Mouse (Mus musculus) ES-Bruce4 (cell line): ENCODE measurements around the gene Adamts9. TPM values are rescaled to one million over a fixed set of nuclear protein-coding genes. Genes with fewer than 3 reads are reported as not detected.
A peak's percentile ranks its signal among the peaks of the same experiment; 100 is the strongest.

Experiments used
- H3K27ac ChIP-seq: 2 replicates; pipeline ENCODE4 v1.5.1; 2012; ENCODE audit warnings: low read length, inconsistent platforms; ENCODE audit not compliant: insufficient read depth
- H3K27me3 ChIP-seq: 2 replicates; pipeline ENCODE4 v1.6.1; 2012; ENCODE audit warnings: mild to moderate bottlenecking, low read length, inconsistent platforms; ENCODE audit not compliant: control insufficient read depth, poor library complexity, insufficient read depth, severe bottlenecking
- H3K36me3 ChIP-seq: 2 replicates; pipeline ENCODE4 v1.6.1; 2012; ENCODE audit warnings: inconsistent platforms, mild to moderate bottlenecking, low read length, moderate library complexity; ENCODE audit not compliant: control insufficient read depth, poor library complexity, insufficient read depth, severe bottlenecking
- H3K4me1 ChIP-seq: one replicate; pipeline ENCODE4 v1.8.1; 2011; ENCODE audit warnings: low read length; ENCODE audit not compliant: control insufficient read depth, insufficient read depth
- H3K4me3 ChIP-seq: 2 replicates; pipeline ENCODE4 v1.5.1; 2011; ENCODE audit warnings: low read depth, mild to moderate bottlenecking, low read length
- H3K9ac ChIP-seq: 2 replicates; pipeline ENCODE4 v1.6.1; 2012; ENCODE audit warnings: low read depth, mild to moderate bottlenecking, inconsistent platforms; ENCODE audit not compliant: poor library complexity, severe bottlenecking
- H3K9me3 ChIP-seq: replicated peaks from 2 replicates; pipeline ENCODE4 v1.6.1; 2012; ENCODE audit warnings: mild to moderate bottlenecking, low read length, inconsistent platforms; ENCODE audit not compliant: control insufficient read depth, poor library complexity, insufficient read depth, severe bottlenecking
- CTCF ChIP-seq: IDR thresholded peaks from one replicate; pipeline ENCODE4 v1.8.1; 2011; ENCODE audit warnings: low read depth, low read length
- EP300 ChIP-seq: IDR thresholded peaks from 2 replicates; pipeline ENCODE4 v1.6.1; 2011; ENCODE audit warnings: low read depth, low read length; ENCODE audit not compliant: insufficient read depth
- POLR2A ChIP-seq: IDR thresholded peaks from one replicate; pipeline ENCODE4 v1.8.1; 2011; ENCODE audit warnings: low read length; ENCODE audit not compliant: insufficient read depth
- polyA plus RNA-seq: library from polyadenylated mRNA; stranded (reverse); fragments of >200 nt; gene quantifications from 2 replicates; pipeline ENCODE4 v1.2.4, GENCODE M21; 2011; ENCODE audit warnings: low read depth; ENCODE audit not compliant: missing spikeins, insufficient read depth, insufficient read length

Adamts9 gene
- polyA plus RNA-seq, 1 experiment: 8.9 TPM

DNA sequence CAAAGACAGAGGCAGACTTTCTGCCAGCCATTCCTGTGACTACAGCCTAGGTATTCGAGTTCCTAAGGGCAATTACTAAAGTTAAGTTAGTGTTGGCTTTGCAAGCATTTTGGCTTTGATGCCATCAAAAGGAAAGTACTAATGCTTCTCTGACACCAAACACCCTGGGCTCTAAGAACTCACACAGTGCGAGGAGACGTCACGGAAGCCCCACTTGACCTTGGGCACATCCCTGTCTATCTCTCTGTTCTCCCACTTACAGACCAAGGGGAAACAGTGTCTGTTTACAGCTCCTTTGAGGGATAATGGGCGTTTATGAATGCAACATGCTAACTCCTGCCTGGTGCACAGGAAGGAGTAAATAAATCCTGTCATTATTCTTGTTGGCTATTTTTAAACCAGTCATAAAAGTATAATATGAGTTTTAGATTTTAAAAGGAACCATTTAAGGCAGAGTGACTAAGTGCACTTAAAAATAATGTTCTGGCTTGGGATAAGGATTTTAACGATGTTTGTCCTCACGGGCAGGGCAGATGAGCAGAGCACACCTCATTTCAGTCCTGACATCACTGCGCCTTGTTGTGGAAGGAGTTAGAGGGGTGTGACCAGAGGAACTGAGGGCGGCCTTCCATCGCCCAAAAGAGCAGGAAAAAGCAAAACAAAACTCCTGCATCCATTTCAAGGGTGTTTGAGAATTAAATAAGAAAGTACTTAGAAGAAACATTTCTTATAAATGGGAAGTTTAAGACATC is 22.2 kb downstream of the Adamts9 start:
- Histone ChIP-seq H3K27me3 (no peaks in the 10 kb centered on the region), H3K9ac (no peak overlapping the region), H3K27ac (no peak overlapping the region), H3K36me3 (no peaks in the 10 kb centered on the region), H3K4me1 (no peaks in the 10 kb centered on the region), H3K9me3 (no peaks in the 10 kb centered on the region), H3K4me3 (no peak overlapping the region)
- TF ChIP-seq CTCF (no peak), POLR2A (no peak), EP300 (no peak)

DNA sequence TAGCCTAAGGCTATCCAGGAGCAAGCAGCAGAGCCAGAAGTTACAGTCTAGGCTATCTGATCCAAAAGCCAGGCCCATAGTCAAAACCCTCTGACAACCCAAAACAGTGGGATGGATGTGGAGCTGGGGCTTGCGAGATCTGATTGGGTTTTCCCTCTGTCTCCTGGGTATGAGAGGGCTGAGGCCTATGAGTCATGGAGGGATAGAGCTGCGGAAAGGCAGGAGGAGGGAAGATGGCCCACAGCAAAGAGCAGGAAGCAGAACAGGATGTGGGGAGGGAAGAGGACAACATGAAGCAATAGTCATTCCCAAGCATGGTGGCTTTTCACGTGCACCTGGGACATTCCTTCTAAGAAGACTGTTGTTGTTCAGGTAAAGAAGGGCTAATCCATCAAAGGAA is 32.7 kb downstream of the Adamts9 start:
- no peak overlapping the region for H3K27ac ChIP-seq
- no peak overlapping the region for H3K9ac ChIP-seq
- peaks cover 3% of the 10 kb centered on the region for H3K4me1 ChIP-seq
- TF ChIP-seq POLR2A (no peak), CTCF (no peak), EP300 (no peak)
- no peak overlapping the region for H3K4me3 ChIP-seq
- H3K36me3 ChIP-seq: no peaks in the 10 kb centered on the region
- H3K9me3 ChIP-seq: no peaks in the 10 kb centered on the region
- no peaks in the 10 kb centered on the region for H3K27me3 ChIP-seq

- Histone ChIP-seq H3K9ac (no peak overlapping the region), H3K27me3 (no peaks in the 10 kb centered on the region), H3K36me3 (no peaks in the 10 kb centered on the region), H3K9me3 (no peaks in the 10 kb centered on the region), H3K27ac (no peak overlapping the region), H3K4me3 (no peak overlapping the region), H3K4me1 (peaks cover 3% of the 10 kb centered on the region)
- TF ChIP-seq POLR2A: no peak
- TF ChIP-seq EP300: peak; percentile 47; the same call in 1 of the 2 replicates
Observed at GRCm38 (mm10) chr6:92909361-92909760, 33.9 kb downstream of the Adamts9 start.

DNA sequence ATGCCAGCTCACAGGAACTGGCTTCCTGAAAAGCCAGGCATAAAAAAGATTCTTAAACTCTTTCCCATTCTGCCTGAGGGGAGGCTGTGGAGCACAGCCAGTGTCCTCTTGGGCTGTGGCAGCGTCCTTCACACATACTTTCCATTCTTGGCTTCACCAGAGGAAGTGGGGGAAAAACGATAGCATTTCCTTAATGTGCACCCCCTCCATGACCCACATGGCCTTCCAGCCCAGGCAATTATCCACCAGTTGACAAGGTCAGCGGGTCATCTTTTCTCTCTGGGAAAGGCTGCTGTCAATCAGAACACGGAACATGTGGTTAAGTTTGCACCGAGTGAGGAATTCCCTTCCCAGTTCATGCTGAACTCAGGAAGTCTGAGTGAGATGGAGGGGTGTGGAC is 37.4 kb downstream of the Adamts9 start:
- Histone ChIP-seq H3K27me3 (no peaks in the 10 kb centered on the region), H3K9ac (no peak overlapping the region), H3K27ac (no peak overlapping the region), H3K9me3 (no peaks in the 10 kb centered on the region), H3K4me1 (peaks cover 3% of the 10 kb centered on the region), H3K4me3 (no peak overlapping the region), H3K36me3 (no peaks in the 10 kb centered on the region)
- TF ChIP-seq CTCF: no peak
- no peak for TF ChIP-seq POLR2A

DNA sequence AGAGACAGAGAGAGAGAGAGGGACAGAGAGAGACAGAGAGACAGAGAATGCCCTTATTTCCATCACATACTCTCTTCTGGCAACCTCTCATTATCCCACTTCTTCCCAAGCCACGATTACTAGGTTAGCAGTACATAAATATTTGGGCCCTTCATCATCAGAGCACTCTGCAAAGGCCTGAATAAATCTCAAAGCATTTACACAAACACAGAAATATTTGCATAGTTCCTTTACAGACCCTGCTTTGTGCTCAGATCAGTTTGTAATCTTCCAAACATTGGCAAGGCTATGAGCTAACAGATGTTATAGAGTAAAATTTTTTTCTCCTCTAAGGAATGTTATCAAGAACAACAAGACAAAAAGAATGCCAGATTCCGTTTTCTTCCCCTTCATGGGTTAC is 38.8 kb downstream of the Adamts9 start:
- Histone ChIP-seq H3K9me3 (no peaks in the 10 kb centered on the region), H3K27ac (no peak overlapping the region), H3K4me1 (peaks cover 3% of the 10 kb centered on the region), H3K4me3 (no peak overlapping the region), H3K9ac (no peak overlapping the region), H3K36me3 (no peaks in the 10 kb centered on the region), H3K27me3 (no peaks in the 10 kb centered on the region)
- TF ChIP-seq POLR2A (no peak), CTCF (no peak), EP300 (no peak)

- TF ChIP-seq CTCF: no peak
- no peak for TF ChIP-seq POLR2A
- TF ChIP-seq EP300: no peak
- no peak overlapping the region for H3K4me3 ChIP-seq
- H3K27ac ChIP-seq: no peak overlapping the region
- H3K4me1 ChIP-seq: no peaks in the 10 kb centered on the region
- H3K27me3 ChIP-seq: no peaks in the 10 kb centered on the region
- H3K36me3 ChIP-seq: no peaks in the 10 kb centered on the region
- H3K9me3 ChIP-seq: no peaks in the 10 kb centered on the region
- no peak overlapping the region for H3K9ac ChIP-seq
Observed at GRCm38 (mm10) chr6:92904037-92904436, 39.3 kb downstream of the Adamts9 start.
